Mouse (Mus musculus) megakaryocyte, embryonic 14.5 days (primary cell): ENCODE measurements at regions not wholly inside any gene's neighbourhood (a gene's known extent, or its start where the extent isn't known, plus 50 kb on each side); places are given as distances from the start of the nearest gene placed in this dataset.

Source experiments
- H3K27me3 ChIP-seq: replicated peaks from 2 replicates; pipeline ENCODE3; 2012; ENCODE audit warnings: inconsistent platforms
- H3K36me3 ChIP-seq: replicated peaks from 2 replicates; pipeline ENCODE3; 2012; ENCODE audit warnings: low read length, inconsistent platforms, mixed read lengths
- H3K4me1 ChIP-seq: 2 replicates; pipeline ENCODE4 v1.6.1; 2012; ENCODE audit warnings: inconsistent platforms
- H3K4me3 ChIP-seq: replicated peaks from 2 replicates; pipeline ENCODE3; 2012; ENCODE audit warnings: moderate library complexity, mild to moderate bottlenecking, inconsistent platforms
- H3K9me3 ChIP-seq: 2 replicates; pipeline ENCODE4 v1.6.1; 2012; ENCODE audit warnings: inconsistent platforms
- FLI1 ChIP-seq: IDR thresholded peaks from 2 replicates; pipeline ENCODE4 v1.6.1; 2012; ENCODE audit warnings: low read length, inconsistent platforms, mixed read lengths
- GATA1 ChIP-seq: IDR thresholded peaks from 3 replicates; pipeline ENCODE4 v1.6.1; 2012; ENCODE audit warnings: mixed read lengths, low read length, inconsistent platforms, borderline replicate concordance

- Histone ChIP-seq H3K4me3 (no peak overlapping the region), H3K27me3 (no peaks in the 10 kb centered on the region), H3K9me3 (no peaks in the 10 kb centered on the region), H3K36me3 (no peaks in the 10 kb centered on the region), H3K4me1 (peaks cover 35% of the 10 kb centered on the region)
- TF ChIP-seq GATA1: no peak
- no peak for TF ChIP-seq FLI1
Measured at GRCm38 (mm10) chr3:9948114-9948513, 139.8 kb upstream of the Gm9833 start.

- Histone ChIP-seq H3K4me3 (no peak overlapping the region), H3K36me3 (no peaks in the 10 kb centered on the region), H3K9me3 (no peaks in the 10 kb centered on the region), H3K27me3 (peaks cover 1% of the 10 kb centered on the region), H3K4me1 (peaks cover 7% of the 10 kb centered on the region; the same call in 1 of the 2 replicates)
- no peak for TF ChIP-seq GATA1
- no peak for TF ChIP-seq FLI1
Measured at GRCm38 (mm10) chr3:9957870-9958269, 130.0 kb upstream of the Gm9833 start.

GRCm38 (mm10) chr3:9959716-9960661 lies 127.9 kb upstream of the Gm9833 start:
- no peaks in the 10 kb centered on the region for H3K36me3 ChIP-seq
- peaks cover 7% of the 10 kb centered on the region; the same call in 1 of the 2 replicates for H3K4me1 ChIP-seq
- peaks cover 1% of the 10 kb centered on the region for H3K27me3 ChIP-seq
- no peak for TF ChIP-seq FLI1
- TF ChIP-seq GATA1: no peak
- H3K9me3 ChIP-seq: no peaks in the 10 kb centered on the region
- H3K4me3 ChIP-seq: peak overlapping the region; percentile 62

GRCm38 (mm10) chr3:9960696-9961095 lies 127.2 kb upstream of the Gm9833 start:
- TF ChIP-seq GATA1: no peak
- no peak overlapping the region for H3K4me3 ChIP-seq
- peaks cover 7% of the 10 kb centered on the region; the same call in 1 of the 2 replicates for H3K4me1 ChIP-seq
- H3K9me3 ChIP-seq: no peaks in the 10 kb centered on the region
- H3K27me3 ChIP-seq: peaks cover 1% of the 10 kb centered on the region
- H3K36me3 ChIP-seq: no peaks in the 10 kb centered on the region
